Mouse (Mus musculus): ENCODE measurements at regions not wholly inside any gene's neighbourhood (a gene's known extent, or its start where the extent isn't known, plus 50 kb on each side); places are given as distances from the start of the nearest gene placed in this dataset.

- DNase-seq (ENCODE audit: low spot score) (no peak), ATAC-seq (no peak)
- H3K27me3 ChIP-seq (replicated peaks; ENCODE audit: insufficient read depth, low read length), result no peaks in the 10 kb centered on the region
- H3K9me3 ChIP-seq (ENCODE audit: low read length), result no peaks in the 10 kb centered on the region
- no peak overlapping the region for H3K4me2 ChIP-seq (replicated peaks; ENCODE audit: low read depth, low read length)
- H3K36me3 ChIP-seq (ENCODE audit: insufficient read depth, low read length), result no peaks in the 10 kb centered on the region
- no peak overlapping the region for H3K27ac ChIP-seq (ENCODE audit: low read length)
- no peak overlapping the region for H3K9ac ChIP-seq (replicated peaks; ENCODE audit: low read depth)
- TF ChIP-seq CTCF (IDR thresholded peaks at IDR 0.05) (no peak), EP300 (IDR thresholded peaks at IDR 0.05) (no peak)
- no peaks in the 10 kb centered on the region for H3K4me1 ChIP-seq (ENCODE audit: insufficient read depth, low read depth, low read length)
- 100% methylated on average over 1 of the region's 1 CpGs for WGBS
- H3K4me3 ChIP-seq (ENCODE audit: low read depth, low read length), result no peak overlapping the region
Measured at GRCm38 (mm10) chr4:11903861-11904260, 77.2 kb downstream of the Gm10604 start.

DNA sequence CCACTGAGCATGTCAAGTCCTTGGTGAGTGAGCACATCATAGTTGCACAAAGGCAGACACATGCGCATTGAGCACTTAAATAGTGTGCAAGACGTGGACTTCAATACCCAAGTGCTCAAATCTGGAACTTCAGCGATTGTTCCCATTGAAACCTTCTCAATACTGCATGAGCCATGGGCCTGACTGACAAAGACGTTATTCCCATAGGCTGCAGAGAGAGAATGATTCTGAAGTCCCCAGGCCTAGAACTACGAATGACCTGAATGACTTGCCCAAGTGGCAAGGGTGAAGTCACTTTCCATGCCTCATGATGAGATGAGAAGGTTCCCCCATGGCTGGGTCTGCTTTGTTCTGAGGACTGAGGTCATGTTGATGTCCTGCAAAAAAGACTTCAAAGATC lies 77.7 kb downstream of the Gm10604 start:
- TF ChIP-seq CTCF (IDR thresholded peaks at IDR 0.05) (no peak), EP300 (IDR thresholded peaks at IDR 0.05) (no peak)

GRCm38 (mm10) chr4:11899979-11900624 lies 81.0 kb downstream of the Gm10604 start:
- no peaks in the 10 kb centered on the region for H3K36me3 ChIP-seq (ENCODE audit: insufficient read depth, low read length)
- no peak overlapping the region for H3K9ac ChIP-seq (replicated peaks; ENCODE audit: low read depth)
- H3K9me3 ChIP-seq (ENCODE audit: low read length), result no peaks in the 10 kb centered on the region
- H3K27me3 ChIP-seq (replicated peaks; ENCODE audit: insufficient read depth, low read length), result no peaks in the 10 kb centered on the region
- peak; percentile 82 for ATAC-seq
- H3K4me1 ChIP-seq (ENCODE audit: insufficient read depth, low read depth, low read length), result peaks cover 5% of the 10 kb centered on the region; the same call in 1 of the 2 replicates
- DNase-seq (ENCODE audit: low spot score), result peak; percentile 65
- 12% methylated on average over 10 of the region's 10 CpGs for WGBS
- H3K4me2 ChIP-seq (replicated peaks; ENCODE audit: low read depth, low read length), result no peak overlapping the region; the same call in 1 of the 2 replicates
- no peak overlapping the region for H3K27ac ChIP-seq (ENCODE audit: low read length)
- TF ChIP-seq CTCF (IDR thresholded peaks at IDR 0.05), result 0 out of 2 replicates have a peak, but pooled peaks have one; percentile 7
- TF ChIP-seq EP300 (IDR thresholded peaks at IDR 0.05), result no peak
- H3K4me3 ChIP-seq (ENCODE audit: low read depth, low read length), result no peak overlapping the region

More for the DNA sequence above, 77.7 kb downstream of the Gm10604 start:
- no peaks in the 10 kb centered on the region for H3K36me3 ChIP-seq (ENCODE audit: insufficient read depth, low read length)
- DNase-seq (ENCODE audit: low spot score) (no peak), ATAC-seq (no peak)
- H3K4me3 ChIP-seq (ENCODE audit: low read depth, low read length), result no peak overlapping the region
- no peak overlapping the region for H3K9ac ChIP-seq (replicated peaks; ENCODE audit: low read depth)
- 90% methylated on average over 5 of the region's 5 CpGs for WGBS
- no peaks in the 10 kb centered on the region for H3K4me1 ChIP-seq (ENCODE audit: insufficient read depth, low read depth, low read length)
- H3K27ac ChIP-seq (ENCODE audit: low read length), result no peak overlapping the region
- H3K4me2 ChIP-seq (replicated peaks; ENCODE audit: low read depth, low read length), result no peak overlapping the region
- no peaks in the 10 kb centered on the region for H3K9me3 ChIP-seq (ENCODE audit: low read length)
- H3K27me3 ChIP-seq (replicated peaks; ENCODE audit: insufficient read depth, low read length), result no peaks in the 10 kb centered on the region

- no peak for TF ChIP-seq CTCF (IDR thresholded peaks at IDR 0.05)
- Histone ChIP-seq H3K4me3 (ENCODE audit: low read depth, low read length) (no peak overlapping the region), H3K27me3 (replicated peaks; ENCODE audit: insufficient read depth, low read length) (no peaks in the 10 kb centered on the region), H3K4me1 (ENCODE audit: insufficient read depth, low read depth, low read length) (peaks cover 5% of the 10 kb centered on the region; the same call in 1 of the 2 replicates), H3K4me2 (replicated peaks; ENCODE audit: low read depth, low read length) (no peak overlapping the region), H3K9ac (replicated peaks; ENCODE audit: low read depth) (no peak overlapping the region), H3K36me3 (ENCODE audit: insufficient read depth, low read length) (no peaks in the 10 kb centered on the region), H3K27ac (ENCODE audit: low read length) (no peak overlapping the region), H3K9me3 (ENCODE audit: low read length) (no peaks in the 10 kb centered on the region)
- peak; percentile 27 for ATAC-seq
- DNase-seq (ENCODE audit: low spot score), result no peak
Measured at GRCm38 (mm10) chr4:11897231-11897630, 83.8 kb downstream of the Gm10604 start.

GRCm38 (mm10) chr4:11895857-11896825 lies 84.9 kb downstream of the Gm10604 start:
- Histone ChIP-seq H3K4me2 (replicated peaks; ENCODE audit: low read depth, low read length) (no peak overlapping the region), H3K27me3 (replicated peaks; ENCODE audit: insufficient read depth, low read length) (no peaks in the 10 kb centered on the region), H3K4me1 (ENCODE audit: insufficient read depth, low read depth, low read length) (peaks cover 5% of the 10 kb centered on the region; the same call in 1 of the 2 replicates), H3K27ac (ENCODE audit: low read length) (no peak overlapping the region), H3K36me3 (ENCODE audit: insufficient read depth, low read length) (no peaks in the 10 kb centered on the region), H3K4me3 (ENCODE audit: low read depth, low read length) (no peak overlapping the region), H3K9ac (replicated peaks; ENCODE audit: low read depth) (no peak overlapping the region), H3K9me3 (ENCODE audit: low read length) (no peaks in the 10 kb centered on the region)
- DNase-seq (ENCODE audit: low spot score), result peak; percentile 25
- no peak for ATAC-seq
- WGBS, result 47% methylated on average over 6 of the region's 6 CpGs
- TF ChIP-seq EP300 (IDR thresholded peaks at IDR 0.05) (no peak), CTCF (IDR thresholded peaks at IDR 0.05) (no peak)

- TF ChIP-seq EP300 (IDR thresholded peaks at IDR 0.05), result no peak
- H3K4me2 ChIP-seq (replicated peaks; ENCODE audit: low read depth, low read length), result no peak overlapping the region
- no peak overlapping the region for H3K4me3 ChIP-seq (ENCODE audit: low read depth, low read length)
- 54% methylated on average over 9 of the region's 9 CpGs for WGBS
- no peak overlapping the region for H3K9ac ChIP-seq (replicated peaks; ENCODE audit: low read depth)
- H3K27me3 ChIP-seq (replicated peaks; ENCODE audit: insufficient read depth, low read length), result no peaks in the 10 kb centered on the region
- DNase-seq (ENCODE audit: low spot score) (peak; percentile 46), ATAC-seq (peak; percentile 41; the same call in 1 of the 2 replicates)
- peaks cover 8% of the 10 kb centered on the region; the same call in 1 of the 2 replicates for H3K4me1 ChIP-seq (ENCODE audit: insufficient read depth, low read depth, low read length)
- H3K27ac ChIP-seq (ENCODE audit: low read length), result no peak overlapping the region
- no peaks in the 10 kb centered on the region for H3K36me3 ChIP-seq (ENCODE audit: insufficient read depth, low read length)
- no peaks in the 10 kb centered on the region for H3K9me3 ChIP-seq (ENCODE audit: low read length)
Measured at GRCm38 (mm10) chr4:11893560-11894205, 87.4 kb downstream of the Gm10604 start.

Data from lung, postnatal 0 days (tissue).